23 mouse cellular contexts compared by ENCODE assay signal in the genomic region with DNA sequence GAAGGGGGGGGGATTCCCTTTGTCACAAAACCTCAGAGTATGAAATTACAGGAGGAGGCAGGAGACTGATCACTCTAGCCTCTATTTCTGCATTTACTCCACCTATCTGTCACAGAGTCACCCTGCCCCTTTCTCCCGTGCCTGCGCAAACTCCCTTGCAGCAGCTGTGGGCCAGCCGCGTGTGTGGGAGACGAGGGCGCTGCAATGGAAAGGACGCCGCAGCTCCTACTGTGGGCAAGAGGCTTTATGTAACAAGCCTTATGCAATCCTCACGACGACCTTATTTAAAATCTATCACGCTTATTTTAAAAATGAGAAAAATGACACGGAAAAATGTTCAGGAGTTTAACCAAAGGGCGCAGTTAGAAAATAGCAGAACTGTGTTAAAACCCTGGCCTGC. TPM values are rescaled to one million over a fixed set of nuclear protein-coding genes. Genes with fewer than 3 reads are reported as not detected.
A peak's percentile ranks its signal among the peaks of the same experiment; 100 is the strongest.
DNase-seq lines count a peak whose midpoint lies in the region; ATAC-seq lines count a peak whose summit lies in the region.
"Had no signal": no experiment of that assay in that cellular context is flagged by ENCODE, and none has a peak within 500 bp of the region (broad histone marks: within the 10 kb centered on the region; RNA-seq: fewer than 3 reads in every experiment).

No protein-coding gene starts in this region.

- 65% methylated on average over 13 of the region's 13 CpGs for WGBS in kidney, embryonic 14.5 days

- no peak overlapping the region for H3K4me3 ChIP-seq in kidney, embryonic 14.5 days (ENCODE audit: low read length)
- H3K4me3 ChIP-seq: embryonic facial prominence, embryonic 13.5 days; heart, embryonic 15.5 days; midbrain, embryonic 10.5 days; neural tube, embryonic 12.5 days had no signal

- H3K27ac ChIP-seq in kidney, embryonic 14.5 days (ENCODE audit: low read depth, low read length) = no peak overlapping the region
- H3K27ac ChIP-seq: embryonic facial prominence, embryonic 13.5 days; heart, embryonic 15.5 days; hindbrain, postnatal 0 days; midbrain, embryonic 10.5 days; neural tube, embryonic 12.5 days had no signal

- ATAC-seq in kidney, embryonic 14.5 days (ENCODE audit: low FRiP score, low TSS enrichment) = no peak
- ATAC-seq: forebrain, embryonic 16.5 days; hindbrain, postnatal 0 days had no signal

- no peak overlapping the region for H3K9ac ChIP-seq in kidney, embryonic 14.5 days (ENCODE audit: low read depth, low read length)
- H3K9ac ChIP-seq: embryonic facial prominence, embryonic 13.5 days; heart, embryonic 15.5 days; neural tube, embryonic 12.5 days had no signal

- no peaks in the 10 kb centered on the region for H3K9me3 ChIP-seq in kidney, embryonic 14.5 days (ENCODE audit: control insufficient read depth, low read length)
- H3K9me3 ChIP-seq: embryonic facial prominence, embryonic 13.5 days; heart, embryonic 15.5 days; midbrain, embryonic 10.5 days; neural tube, embryonic 12.5 days had no signal

- DNase-seq in kidney, postnatal 10 days = peak; percentile 12
- DNase-seq in ovary, adult 18-20 months (ENCODE audit: low spot score) = peak; percentile 12
- DNase-seq in ovary, postnatal 14 days (ENCODE audit: low spot score) = no peak
- peak; percentile 46 to 77 for DNase-seq in frontal cortex, adult 2 months (ENCODE audit: extremely low spot score in 1 of 2, low spot score in 1 of 2)
- peak; percentile 17 for DNase-seq in right cerebral cortex, postnatal 14 days
- DNase-seq in urinary bladder, postnatal 14 days (ENCODE audit: low spot score) = no peak
- DNase-seq in urinary bladder, postnatal 10 days (ENCODE audit: low spot score) = no peak
- DNase-seq: adrenal gland, postnatal 14 days; cerebellum, adult 2 months; gastrocnemius, postnatal 10 days; heart, adult 18-20 months; kidney, adult 18-20 months; liver; lung, adult 18-20 months; lung, postnatal 36 days; thymus, postnatal 4 days had no signal

- H3K4me2 ChIP-seq in kidney, embryonic 14.5 days (replicated peaks; ENCODE audit: low read depth, low read length) = no peak overlapping the region
- H3K4me2 ChIP-seq: embryonic facial prominence, embryonic 13.5 days; heart, embryonic 15.5 days; neural tube, embryonic 12.5 days had no signal

- H3K36me3 ChIP-seq in kidney, embryonic 14.5 days (ENCODE audit: control insufficient read depth, insufficient read depth, low read length) = no peaks in the 10 kb centered on the region
- H3K36me3 ChIP-seq: embryonic facial prominence, embryonic 13.5 days; midbrain, embryonic 10.5 days; neural tube, embryonic 12.5 days had no signal

- H3K4me1 ChIP-seq in kidney, embryonic 14.5 days (ENCODE audit: control insufficient read depth, insufficient read depth, low read length) = no peaks in the 10 kb centered on the region
- H3K4me1 ChIP-seq: embryonic facial prominence, embryonic 13.5 days; heart, embryonic 15.5 days; midbrain, embryonic 10.5 days; neural tube, embryonic 12.5 days had no signal

- H3K27me3 ChIP-seq in kidney, embryonic 14.5 days (ENCODE audit: control insufficient read depth, insufficient read depth, low read length) = no peaks in the 10 kb centered on the region
- H3K27me3 ChIP-seq: embryonic facial prominence, embryonic 13.5 days; heart, embryonic 15.5 days; neural tube, embryonic 12.5 days had no signal

RNA-seq across cellular contexts. Expression of a gene that starts 29.5 kb away (rescaled TPM):
- 9.9 and 15.6 TPM in 2 replicates for polyA plus RNA-seq in kidney, embryonic 14.5 days (2014; fragmentation: Nextera tagmentation; extraction: Ambion mirVana)
- polyA plus RNA-seq in frontal cortex, adult 2 months (2012; rRNA removed) = 18.1 and 19.5 TPM in 2 replicates

RNA-seq across cellular contexts. Expression of a gene that starts 47.2 kb away (rescaled TPM):
- 9.2 and 10.1 TPM in 2 replicates for polyA plus RNA-seq in kidney, embryonic 14.5 days (2014; fragmentation: Nextera tagmentation; extraction: Ambion mirVana)
- polyA plus RNA-seq in frontal cortex, adult 2 months (2012; rRNA removed) = 15.6 and 15.8 TPM in 2 replicates

Comparison
In these comparisons a context has a peak if more than half of its experiments do, and no peak if none do; other contexts are left out.
1. DNase-seq: peak in kidney, postnatal 10 days (single experiment), ovary, adult 18-20 months (single experiment), frontal cortex, adult 2 months (2 of 2) and right cerebral cortex, postnatal 14 days (single experiment); none in ovary, postnatal 14 days (single experiment), urinary bladder, postnatal 14 days (single experiment) and urinary bladder, postnatal 10 days (single experiment).